Mouse (Mus musculus) testis, postnatal 14 days (tissue): ENCODE measurements around the gene Tfdp2.
A peak's percentile ranks its signal among the peaks of the same experiment; 100 is the strongest.
"Not testable (repeated sequence)": the region's sequence is repeated elsewhere in the genome, so short reads cannot be mapped to it uniquely, and the experiment has no call there.

Source experiments
- DNase-seq: peaks from one replicate; pipeline ENCODE4 v3.0.0; 2021; ENCODE audit warnings: low spot score

Gene Tfdp2

GRCm38 (mm10) chr9:96299324-96300008 is 103.4 kb downstream of the Tfdp2 start:
- no peak for DNase-seq

- DNase-seq, result no peak
These were observed 112.7 kb downstream of the Tfdp2 start for GRCm38 (mm10) chr9:96308816-96309215.

DNA sequence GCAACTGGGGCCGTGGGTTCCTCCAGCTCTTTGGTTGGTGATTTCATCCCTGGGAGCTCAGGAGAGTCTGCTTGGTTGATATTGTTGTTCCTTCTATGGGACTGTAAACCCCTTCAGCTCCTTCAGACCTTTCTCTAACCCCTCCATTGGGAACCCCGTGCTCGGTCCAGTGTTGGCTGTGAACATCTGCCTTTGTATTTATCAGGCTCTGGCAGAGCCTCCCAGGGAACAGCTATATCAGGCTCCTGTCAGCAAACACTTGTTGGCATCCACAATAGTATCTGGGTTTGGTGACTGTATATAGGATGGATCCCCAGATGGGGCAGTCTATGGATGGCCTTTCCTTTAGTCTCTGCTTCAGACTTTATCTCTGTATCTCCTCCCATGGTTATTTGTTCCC is 116.0 kb downstream of the Tfdp2 start:
- no peak for DNase-seq

GRCm38 (mm10) chr9:96319333-96319732 is 123.3 kb downstream of the Tfdp2 start:
- no peak for DNase-seq

GRCm38 (mm10) chr9:96320551-96320980 is 124.5 kb downstream of the Tfdp2 start:
- no peak for DNase-seq

DNA sequence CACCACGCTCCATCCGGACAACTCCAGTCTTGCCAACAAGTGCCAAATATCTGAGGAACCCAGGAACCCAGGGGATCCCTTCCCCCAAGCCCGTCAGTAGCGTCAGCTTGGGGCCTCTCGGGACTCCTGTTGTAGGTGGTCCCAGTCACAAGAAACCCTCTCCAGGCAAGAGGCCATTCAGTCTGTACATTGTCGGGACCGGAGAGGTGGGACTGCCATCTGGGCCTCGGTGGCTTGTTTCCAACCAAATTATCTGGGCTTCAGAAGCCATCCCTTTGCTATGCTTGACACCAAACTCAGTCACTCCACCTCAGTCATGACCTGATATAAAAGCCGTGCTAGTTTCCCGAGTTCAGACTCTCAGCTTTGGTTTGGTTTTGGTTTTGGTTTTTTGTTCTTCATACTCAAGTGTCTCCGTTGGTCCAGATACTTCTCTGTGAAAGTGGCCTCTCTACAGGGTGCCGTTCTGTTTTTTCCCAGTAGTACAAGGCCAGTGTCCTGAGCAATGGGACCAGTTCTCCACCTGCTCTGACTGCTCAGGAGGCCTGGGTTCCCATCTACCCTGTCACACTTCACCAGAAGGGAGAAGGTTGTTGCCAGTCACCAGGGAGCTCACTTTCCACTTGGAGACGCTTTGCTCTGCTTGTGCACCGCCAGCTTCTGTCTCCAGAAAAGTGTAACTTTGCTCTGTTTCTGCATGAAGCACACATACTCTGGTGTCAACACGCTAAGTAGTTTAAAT is 126.5 kb downstream of the Tfdp2 start:
- DNase-seq, result no peak

- DNase-seq, result no peak
These were observed 128.4 kb downstream of the Tfdp2 start for GRCm38 (mm10) chr9:96324502-96324901.

DNA sequence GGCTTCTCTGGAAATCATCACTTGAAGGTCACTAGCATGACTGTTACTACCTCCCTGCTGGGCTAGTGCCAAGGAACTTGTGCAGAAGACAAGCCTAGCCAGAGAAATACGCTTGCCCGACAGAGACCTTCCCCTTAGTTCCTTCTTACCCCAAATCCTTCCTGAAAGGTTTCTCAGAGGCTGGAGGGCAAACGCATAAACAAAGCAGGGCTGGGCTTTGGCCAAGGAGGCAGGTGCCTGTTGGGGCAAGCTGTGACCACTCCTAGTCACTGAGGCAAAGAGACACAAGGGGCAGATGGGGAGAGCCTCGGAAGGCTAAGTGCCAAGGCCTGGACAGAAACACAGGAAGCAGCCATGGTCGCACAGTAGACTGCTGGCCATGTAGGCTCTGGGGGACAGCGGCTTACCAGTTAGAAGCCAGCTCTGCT is 130.4 kb downstream of the Tfdp2 start:
- peak; percentile 53 for DNase-seq

GRCm38 (mm10) chr9:96328226-96328625 is 132.2 kb downstream of the Tfdp2 start:
- DNase-seq, result no peak

DNA sequence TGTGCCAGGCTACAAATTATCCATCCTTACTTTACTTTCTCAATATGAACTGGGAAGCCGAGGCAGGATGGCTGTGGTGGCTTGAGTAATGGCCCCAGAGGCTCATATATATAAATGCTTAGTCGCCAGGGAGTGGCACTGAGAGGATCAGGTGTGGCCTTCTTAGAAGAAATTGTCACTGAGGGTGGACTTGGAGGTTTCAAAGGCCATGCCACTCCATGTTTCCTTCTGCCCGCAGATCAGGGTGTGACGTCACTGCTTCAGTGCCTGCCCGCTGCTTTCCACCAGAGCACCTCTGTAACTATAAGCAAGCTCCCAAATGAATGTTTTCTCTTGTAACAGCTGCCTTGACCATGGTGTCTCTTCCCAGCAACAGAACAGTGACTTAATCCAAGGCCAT is 135.1 kb downstream of the Tfdp2 start:
- no peak for DNase-seq

GRCm38 (mm10) chr9:96345750-96346149 is 149.7 kb downstream of the Tfdp2 start:
- no peak for DNase-seq

GRCm38 (mm10) chr9:96348885-96349284 is 152.8 kb downstream of the Tfdp2 start:
- DNase-seq, result no peak

GRCm38 (mm10) chr9:96350010-96350409 is 153.9 kb downstream of the Tfdp2 start:
- peak; percentile 61 for DNase-seq

GRCm38 (mm10) chr9:96350476-96350875 is 154.4 kb downstream of the Tfdp2 start:
- DNase-seq, result no peak

DNA sequence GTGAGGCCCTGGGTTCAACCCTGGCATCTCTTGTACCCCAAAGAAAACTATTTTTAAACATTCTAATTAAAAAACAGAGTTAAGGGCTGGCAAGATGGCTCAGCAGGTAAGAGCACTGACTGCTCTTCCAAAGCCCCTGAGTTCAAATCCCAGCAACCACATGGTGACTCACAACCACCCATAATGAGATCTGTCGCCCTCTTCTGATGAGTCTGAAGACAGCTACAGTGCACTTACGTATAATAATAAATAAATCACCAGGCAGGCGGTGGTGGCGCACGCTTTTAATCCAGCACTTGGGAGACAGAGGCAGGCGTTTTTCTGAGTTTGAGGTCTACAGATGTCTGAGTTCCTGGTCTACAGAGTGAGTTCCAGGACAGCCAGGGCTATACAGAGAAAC is 155.7 kb downstream of the Tfdp2 start:
- DNase-seq, result not testable (repeated sequence)

- no peak for DNase-seq
These were observed 157.2 kb downstream of the Tfdp2 start for GRCm38 (mm10) chr9:96353121-96353769.

- no peak for DNase-seq
These were observed 157.7 kb downstream of the Tfdp2 start for GRCm38 (mm10) chr9:96353799-96354198.

GRCm38 (mm10) chr9:96360056-96360455 is 164.0 kb downstream of the Tfdp2 start:
- DNase-seq, result no peak

- peak; percentile 76 for DNase-seq
These were observed 167.6 kb downstream of the Tfdp2 start for GRCm38 (mm10) chr9:96363581-96364140.

DNA sequence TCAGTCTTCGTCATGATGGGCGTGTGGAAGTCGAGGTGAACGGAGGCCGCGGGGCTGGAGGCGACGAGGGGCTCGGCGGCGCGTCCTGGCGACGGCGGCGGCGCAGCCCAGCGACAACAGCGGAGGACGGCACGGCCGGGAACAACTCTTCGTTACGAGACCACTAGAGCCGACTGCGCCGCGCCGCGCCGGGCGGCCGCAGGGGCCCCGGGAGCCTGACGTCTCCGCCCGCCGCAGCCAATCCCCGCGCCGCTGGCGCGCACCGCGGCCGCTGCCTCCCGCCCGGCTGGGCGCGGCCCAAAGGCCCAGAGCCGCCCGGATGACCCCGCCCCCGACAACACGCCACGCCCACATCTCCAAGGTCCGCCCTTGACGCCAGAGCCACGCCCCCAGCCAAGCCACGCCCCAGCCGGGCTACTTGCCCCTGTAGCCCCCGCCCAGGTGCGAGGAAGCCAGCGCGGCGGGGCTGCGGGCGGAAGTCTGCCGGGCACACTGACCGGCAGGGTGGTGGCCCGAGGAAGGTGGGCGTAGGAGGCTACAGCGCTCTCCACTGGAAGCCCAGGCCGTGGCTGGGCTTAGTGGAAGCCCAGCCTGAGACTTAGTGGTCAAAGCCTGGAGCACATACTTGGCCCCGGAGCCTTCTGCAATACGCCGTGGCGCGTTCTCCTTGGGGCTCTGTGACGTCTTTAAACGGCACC is 168.2 kb downstream of the Tfdp2 start, which contains the start of gene Atp1b3:
Atp1b3 (minus strand) TSS at position 302 of the 698 bp plus-strand sequence.
- peak; percentile 99 for DNase-seq

GRCm38 (mm10) chr9:96365271-96365872 is 169.3 kb downstream of the Tfdp2 start:
- no peak for DNase-seq
